Mouse (Mus musculus) heart, postnatal 0 days (tissue): ENCODE measurements around the gene Carmil2.

Source experiments
- CTCF ChIP-seq: IDR thresholded peaks from 2 replicates; pipeline ENCODE4 v1.5.1; 2016; ENCODE audit warnings: antibody characterized with exemption, control low read depth, low read depth
- EP300 ChIP-seq: IDR thresholded peaks from 2 replicates; pipeline ENCODE4 v1.6.1; 2016; ENCODE audit warnings: antibody characterized with exemption, low read depth

DNA sequence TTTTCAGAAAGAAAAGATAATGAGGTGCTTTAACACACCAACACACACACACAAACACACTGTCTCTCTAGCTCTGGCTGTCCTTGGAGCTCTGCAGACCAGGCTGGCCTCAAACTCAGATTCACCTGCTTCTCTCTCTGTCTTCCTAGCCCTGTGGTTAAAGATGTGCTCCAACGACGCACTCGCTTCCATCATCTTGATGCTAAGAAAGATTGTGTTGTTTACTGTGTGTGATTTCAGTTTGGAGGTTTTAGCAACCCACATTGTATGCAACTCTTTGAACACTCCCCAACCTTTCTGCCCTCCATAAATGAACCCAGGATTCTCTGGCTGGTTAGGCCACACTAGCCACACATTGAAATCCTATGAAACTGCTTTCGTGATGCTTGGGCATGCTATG lies 47.6 kb upstream of the Carmil2 start:
- TF ChIP-seq EP300 = no peak
- no peak for TF ChIP-seq CTCF
